Mouse (Mus musculus) liver, adult 2 months (tissue): Measurements from ENCODE around the gene Tc2n.

Experiments
- CTCF ChIP-seq: fragments of 200-500 bp; IDR thresholded peaks from 2 replicates; pipeline ENCODE4 v1.5.1; 2011; ENCODE audit warnings: low read depth, low read length, control low read depth
- POLR2A ChIP-seq: fragments of 200-500 bp; IDR thresholded peaks from 2 replicates; pipeline ENCODE4 v1.6.1; 2011; ENCODE audit warnings: low read length, control low read depth; ENCODE audit not compliant: insufficient read depth; ENCODE audit errors: extremely low read depth

- TF ChIP-seq CTCF = no peak
- TF ChIP-seq POLR2A = no peak
These were observed 46.5 kb upstream of the Tc2n start for GRCm38 (mm10) chr12:101764870-101765269.
